ENCODE assay signal across 23 mouse cellular contexts in genomic region chr1:74364270-74364669, GRCm38 (mm10). TPM values are rescaled to one million over a fixed set of nuclear protein-coding genes. Genes with fewer than 3 reads are reported as not detected.
"Had no signal": no experiment of that assay in that cellular context is flagged by ENCODE, and none has a peak within 500 bp of the region (broad histone marks: within the 10 kb centered on the region; RNA-seq: fewer than 3 reads in every experiment).

No protein-coding gene starts in this region.

- DNase-seq: kidney, adult 8-10 months; kidney, postnatal 10 days; kidney, postnatal 36 days; left cerebral cortex, postnatal 4 days; liver, postnatal 0 days; lung, embryonic 14.5 days; lung, postnatal 14 days; lung, postnatal 4 days; retina, postnatal 1 day; right cerebral cortex, postnatal 25 days; thymus, adult 18-20 months; thymus, postnatal 36 days had no signal

- H3K4me2 ChIP-seq: kidney, embryonic 15.5 days; limb, embryonic 12.5 days; limb, embryonic 15.5 days; liver, embryonic 11.5 days; lung, embryonic 14.5 days; midbrain, embryonic 12.5 days; midbrain, embryonic 15.5 days; neural tube, embryonic 12.5 days; neural tube, embryonic 15.5 days had no signal

- H3K9ac ChIP-seq: kidney, embryonic 15.5 days; limb, embryonic 12.5 days; limb, embryonic 15.5 days; liver, embryonic 14.5 days; liver, postnatal 0 days; lung, embryonic 14.5 days; midbrain, embryonic 12.5 days; midbrain, embryonic 15.5 days; neural tube, embryonic 12.5 days; neural tube, embryonic 15.5 days had no signal

- H3K27ac ChIP-seq: kidney, embryonic 15.5 days; limb, embryonic 12.5 days; limb, embryonic 15.5 days; liver, embryonic 14.5 days; midbrain, embryonic 12.5 days; midbrain, embryonic 15.5 days; neural tube, embryonic 12.5 days; neural tube, embryonic 15.5 days had no signal

- H3K36me3 ChIP-seq: kidney, embryonic 15.5 days; limb, embryonic 12.5 days; limb, embryonic 15.5 days; midbrain, embryonic 12.5 days; midbrain, embryonic 15.5 days; neural tube, embryonic 12.5 days; neural tube, embryonic 15.5 days had no signal

- H3K27me3 ChIP-seq: kidney, embryonic 15.5 days; limb, embryonic 15.5 days; midbrain, embryonic 15.5 days; neural tube, embryonic 12.5 days; neural tube, embryonic 15.5 days had no signal

- H3K9me3 ChIP-seq: kidney, embryonic 15.5 days; limb, embryonic 12.5 days; limb, embryonic 15.5 days; midbrain, embryonic 12.5 days; midbrain, embryonic 15.5 days; neural tube, embryonic 12.5 days; neural tube, embryonic 15.5 days had no signal

- H3K4me3 ChIP-seq: kidney, embryonic 15.5 days; limb, embryonic 12.5 days; limb, embryonic 15.5 days; midbrain, embryonic 12.5 days; midbrain, embryonic 15.5 days; neural tube, embryonic 12.5 days; neural tube, embryonic 15.5 days had no signal

- ATAC-seq: liver, postnatal 0 days; midbrain, embryonic 15.5 days had no signal

RNA-seq across cellular contexts. Expression of gene Catip, which starts 2.4 kb away (rescaled TPM):
- polyA plus RNA-seq: liver, postnatal 0 days had no signal

RNA-seq across cellular contexts. Expression of gene Vil1, which starts 44.9 kb away (rescaled TPM):
- total RNA-seq: megakaryocyte, adult 5-6 weeks had no signal
- polyA plus RNA-seq: spleen, adult 2 months had no signal
